Mouse (Mus musculus) right cerebral cortex, postnatal 10 days (tissue): ENCODE results near the gene Sema7a.

Source experiments
- DNase-seq, 2 experiments: peaks; one replicate each; pipeline ENCODE4 v3.0.0; 2021; ENCODE audit warnings: low spot score in 2 of 2

Sema7a gene

DNA sequence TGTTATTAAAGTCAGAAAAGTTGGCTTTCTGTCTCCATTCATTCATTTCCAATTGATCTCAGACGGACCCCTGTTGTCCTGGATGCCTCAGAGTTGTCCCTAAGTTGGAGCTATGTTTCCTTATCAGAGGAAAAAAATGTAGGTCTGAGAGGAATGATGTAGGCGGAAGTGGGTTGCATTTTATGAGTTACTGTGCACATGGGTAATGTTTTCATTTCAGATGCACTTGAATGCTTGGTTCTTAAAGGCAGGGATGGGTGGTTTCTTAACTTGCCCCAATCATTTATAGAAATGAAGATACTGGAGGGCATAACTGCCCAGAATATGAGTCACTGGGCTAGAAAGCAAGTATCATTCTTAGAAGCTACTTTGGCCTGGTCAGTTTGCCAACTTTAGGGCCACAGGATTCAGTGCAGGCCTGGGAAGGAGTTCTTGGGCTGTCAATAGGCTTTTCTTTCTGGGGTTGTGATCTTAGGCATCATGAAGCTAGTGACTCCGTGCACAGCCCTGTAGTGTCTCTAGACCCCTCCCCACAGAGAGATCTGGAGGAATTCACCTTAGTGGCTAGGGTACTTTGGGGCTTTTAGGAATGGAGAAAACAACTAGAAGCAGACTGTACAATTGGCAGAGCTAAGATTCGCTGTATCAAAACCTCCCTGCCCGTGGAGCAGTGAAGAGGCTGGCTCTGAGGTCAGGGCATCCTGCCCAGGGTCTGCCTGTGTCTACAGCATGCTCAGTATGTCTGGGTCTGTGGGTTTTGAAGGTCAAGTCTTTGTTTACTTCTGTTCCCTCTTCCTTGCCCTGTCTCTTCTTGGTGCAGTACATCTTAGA lies 1.5 kb upstream of the Sema7a start:
- DNase-seq = peak in 1 of 2 experiments; percentile 38

DNA sequence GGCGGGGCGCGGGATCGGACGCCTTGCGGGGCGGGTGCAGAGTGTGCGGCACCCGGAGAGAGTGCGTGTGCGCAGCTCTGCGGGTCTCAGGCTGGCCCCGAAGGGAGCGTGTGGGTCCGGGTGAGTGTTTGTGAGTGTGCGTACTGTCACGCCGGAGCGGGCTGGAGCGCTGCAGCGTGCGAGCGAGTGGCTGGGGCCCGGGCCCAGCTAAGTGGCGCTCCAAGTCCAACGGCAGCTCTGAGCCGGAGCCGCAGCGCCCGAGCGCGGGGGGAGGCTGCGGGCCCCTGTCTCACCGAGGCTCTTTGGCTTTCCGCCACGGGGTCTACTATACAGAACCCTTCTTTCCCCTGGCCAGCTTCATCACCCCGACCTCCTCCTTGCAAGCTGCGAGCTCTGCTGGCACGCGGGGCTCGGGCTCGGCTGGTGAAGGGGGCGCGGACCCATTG lies 460 bp downstream of the Sema7a start:
- DNase-seq = peak; percentile 73 to 75

DNA sequence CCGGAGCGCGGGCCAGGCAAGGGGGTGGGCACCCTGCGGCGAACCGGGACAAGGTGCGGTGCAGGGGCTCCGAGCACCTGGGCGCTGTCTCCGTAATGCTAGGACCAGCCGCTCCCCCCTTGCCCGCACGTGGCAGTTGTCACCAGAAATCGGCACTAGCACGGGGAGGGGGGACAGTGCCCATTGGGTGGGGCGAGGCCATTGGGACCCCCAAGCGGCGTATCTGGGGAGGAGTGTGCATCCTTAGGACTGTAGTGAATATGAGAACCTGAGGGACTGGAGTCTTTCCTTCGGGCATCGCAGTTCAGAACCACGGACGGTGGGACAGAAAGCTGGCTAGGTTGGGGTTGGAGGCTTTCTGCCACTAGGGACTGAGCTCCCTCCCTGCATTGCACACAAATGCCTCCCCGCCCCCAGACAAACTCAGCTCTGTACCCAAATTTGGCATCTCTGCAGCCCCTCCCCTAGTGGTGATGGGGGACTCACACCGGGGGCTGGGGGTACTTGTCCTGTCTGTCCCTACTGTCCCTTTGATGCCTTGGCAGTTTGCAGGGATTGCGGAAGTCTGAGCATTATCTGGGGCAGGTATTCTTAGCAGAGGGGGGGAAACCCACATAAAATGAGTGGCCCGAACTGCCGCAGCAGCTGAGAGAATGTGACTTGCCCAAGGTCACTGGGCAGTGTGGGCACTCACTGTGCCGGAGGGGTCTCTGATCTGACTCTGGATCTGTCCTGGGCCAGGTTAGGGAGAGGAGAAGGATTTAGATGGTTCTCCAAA lies 1.1 kb downstream of the Sema7a start:
- DNase-seq = peak in 1 of 2 experiments; percentile 66

- peak in 1 of 2 experiments; percentile 49 for DNase-seq
Observed at GRCm38 (mm10) chr9:57942039-57942438, 2.1 kb downstream of the Sema7a start.

DNA sequence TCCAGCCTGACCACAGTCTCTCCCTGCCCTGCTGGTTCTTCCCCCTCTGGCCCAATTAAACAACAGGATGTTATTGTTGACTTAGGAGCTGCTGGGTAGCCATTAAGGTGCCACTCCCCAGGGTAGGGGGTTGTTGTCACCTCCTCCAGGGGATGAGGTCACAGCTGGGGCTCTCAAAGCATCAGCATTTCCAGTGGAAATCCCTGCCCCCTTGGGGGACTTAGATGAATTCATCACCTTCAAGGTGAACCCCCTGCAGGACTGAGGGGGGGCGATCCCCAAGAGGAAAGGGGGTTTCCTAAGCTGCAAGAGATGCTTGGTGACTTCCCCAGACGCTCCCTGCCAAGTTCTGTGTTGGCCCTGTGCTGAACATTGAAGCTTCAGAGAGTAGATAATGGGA lies 3.2 kb downstream of the Sema7a start:
- no peak for DNase-seq

DNA sequence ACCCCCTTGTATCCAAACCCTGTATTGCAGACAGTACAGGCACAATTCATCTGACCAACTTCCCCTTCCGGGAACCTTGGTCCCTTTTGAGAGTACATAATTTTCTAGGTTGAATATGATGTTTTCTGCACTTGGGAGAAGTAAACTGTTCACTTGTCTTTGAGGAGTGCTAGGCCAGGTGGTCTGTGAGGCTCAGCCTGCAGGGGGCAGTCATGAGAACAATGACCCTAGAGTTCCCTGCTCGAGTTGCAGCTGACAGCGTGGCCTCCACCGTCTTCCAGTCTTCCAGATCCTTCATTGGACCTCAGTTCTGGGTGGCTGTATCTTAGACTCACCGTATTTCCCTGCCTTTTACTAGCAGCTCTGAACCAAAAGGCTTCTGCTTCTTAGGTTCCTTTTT lies 4.7 kb downstream of the Sema7a start:
- DNase-seq = peak in 1 of 2 experiments; percentile 73

- no peak for DNase-seq
Observed at GRCm38 (mm10) chr9:57945771-57946616, 6.1 kb downstream of the Sema7a start.

DNA sequence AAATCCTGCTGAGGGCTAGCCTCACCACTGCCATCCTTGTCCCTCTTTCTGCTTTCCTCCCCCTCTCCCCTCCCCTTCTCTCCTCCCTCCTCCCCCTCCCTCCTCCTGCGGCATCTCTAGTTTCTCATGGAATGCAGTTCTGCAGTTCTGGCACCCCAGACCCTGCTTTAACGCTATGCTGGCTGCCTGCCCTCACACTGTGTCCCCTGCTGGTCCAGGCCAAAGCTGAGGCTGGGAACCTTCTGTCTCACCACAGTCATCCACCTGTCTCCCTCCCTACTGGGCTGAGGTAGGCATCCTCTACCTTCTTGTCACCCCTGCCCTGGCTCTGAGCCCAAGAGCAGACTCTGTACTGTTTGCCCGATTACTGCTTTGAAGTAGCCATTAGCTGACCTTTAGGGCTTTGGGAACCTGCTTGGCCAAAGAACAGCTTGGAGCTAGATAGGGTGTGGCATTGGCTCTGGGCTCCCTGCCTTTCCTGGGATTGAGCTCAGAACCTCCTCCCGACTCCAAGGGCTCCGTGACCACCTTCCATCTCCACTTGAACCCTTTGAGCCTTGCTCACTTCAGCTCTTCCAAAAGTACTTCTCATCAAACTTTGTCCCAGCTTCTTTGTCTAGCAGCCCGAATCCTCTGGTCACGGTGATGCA lies 7.6 kb downstream of the Sema7a start:
- DNase-seq = no peak

- DNase-seq = no peak
Observed at GRCm38 (mm10) chr9:57948333-57948931, 8.5 kb downstream of the Sema7a start.

DNA sequence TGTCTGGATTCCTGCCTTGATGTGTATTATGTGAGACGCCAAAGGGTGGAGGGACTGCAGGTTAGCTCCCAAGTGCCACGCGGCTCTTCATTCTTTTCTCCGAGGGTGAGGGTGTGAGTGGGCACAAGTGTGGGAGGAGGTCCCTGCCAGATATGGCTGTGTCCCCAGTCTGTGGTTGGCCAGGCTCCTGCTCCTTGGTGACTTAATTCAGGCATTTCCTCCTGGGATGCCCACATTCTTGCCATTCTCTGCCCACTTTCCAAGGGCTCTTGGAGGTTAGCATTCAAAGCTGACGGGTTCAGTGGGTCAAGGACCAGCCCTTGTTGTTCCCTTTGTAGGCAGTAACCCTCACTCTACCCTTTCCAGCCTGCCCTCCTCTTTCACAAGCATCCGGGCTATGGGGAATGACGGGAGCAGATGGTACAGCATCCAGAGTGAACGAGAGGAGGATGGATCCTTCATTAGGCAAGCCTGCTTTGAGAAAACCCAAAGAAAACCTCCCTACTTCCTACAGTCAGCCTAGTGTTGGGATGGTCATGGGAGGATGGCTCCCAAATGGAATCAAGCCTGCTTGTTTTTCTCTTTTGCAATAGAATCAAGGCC lies 9.3 kb downstream of the Sema7a start:
- DNase-seq = no peak

DNA sequence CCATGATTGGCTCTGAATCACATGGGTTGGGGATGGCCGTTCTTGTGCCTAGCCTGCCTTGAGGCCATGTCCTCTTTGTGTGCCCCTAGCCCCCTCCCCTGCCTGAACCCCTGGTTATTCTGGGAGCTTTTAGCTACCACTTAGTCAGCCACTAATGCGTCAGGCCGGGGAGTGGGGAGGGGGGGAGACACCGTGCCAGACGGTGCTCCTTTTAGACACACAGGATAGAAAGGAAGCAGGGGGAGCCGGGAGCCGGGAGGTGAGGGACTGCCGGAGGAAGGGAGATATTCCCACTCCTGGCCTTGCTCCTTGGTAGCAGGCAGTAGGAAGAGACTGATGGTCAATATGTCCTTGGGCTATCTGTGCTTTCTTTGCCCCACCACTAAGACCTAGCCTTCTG lies 10.0 kb downstream of the Sema7a start:
- no peak for DNase-seq

- DNase-seq = peak in 1 of 2 experiments; percentile 70
Observed at GRCm38 (mm10) chr9:57950519-57950918, 10.6 kb downstream of the Sema7a start.

GRCm38 (mm10) chr9:57951993-57952392 lies 12.1 kb downstream of the Sema7a start:
- no peak for DNase-seq

- no peak for DNase-seq
Observed at GRCm38 (mm10) chr9:57954962-57955744, 15.2 kb downstream of the Sema7a start.

- no peak for DNase-seq
Observed at GRCm38 (mm10) chr9:57955764-57956163, 15.9 kb downstream of the Sema7a start.

DNA sequence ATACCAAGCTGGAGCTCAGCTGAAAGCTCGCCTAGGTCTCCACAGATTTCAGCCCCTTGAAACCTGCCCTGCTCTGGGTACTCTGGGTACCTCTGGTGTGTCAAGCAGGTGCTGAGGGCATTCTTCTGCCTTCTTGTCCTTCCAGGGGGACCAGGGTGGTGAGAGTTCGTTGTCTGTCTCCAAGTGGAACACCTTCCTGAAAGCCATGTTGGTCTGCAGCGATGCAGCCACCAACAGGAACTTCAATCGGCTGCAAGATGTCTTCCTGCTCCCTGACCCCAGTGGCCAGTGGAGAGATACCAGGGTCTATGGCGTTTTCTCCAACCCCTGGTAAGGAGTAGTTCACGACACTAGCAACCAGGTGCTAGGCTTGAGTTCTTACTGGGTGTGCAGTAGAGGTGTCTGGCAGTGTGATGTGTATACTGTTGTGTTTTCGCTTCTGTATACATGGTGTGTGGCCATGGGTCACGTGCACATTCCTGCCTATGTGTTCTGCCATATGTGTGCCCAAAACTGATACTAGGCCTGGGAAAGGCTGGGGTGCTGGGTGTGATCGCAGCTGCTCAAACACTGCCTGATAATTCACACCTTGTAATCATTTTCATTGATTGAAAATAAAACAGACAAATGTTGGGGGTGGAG lies 16.4 kb downstream of the Sema7a start:
- no peak for DNase-seq

- DNase-seq = no peak
Observed at GRCm38 (mm10) chr9:57956838-57957236, 16.9 kb downstream of the Sema7a start.

DNA sequence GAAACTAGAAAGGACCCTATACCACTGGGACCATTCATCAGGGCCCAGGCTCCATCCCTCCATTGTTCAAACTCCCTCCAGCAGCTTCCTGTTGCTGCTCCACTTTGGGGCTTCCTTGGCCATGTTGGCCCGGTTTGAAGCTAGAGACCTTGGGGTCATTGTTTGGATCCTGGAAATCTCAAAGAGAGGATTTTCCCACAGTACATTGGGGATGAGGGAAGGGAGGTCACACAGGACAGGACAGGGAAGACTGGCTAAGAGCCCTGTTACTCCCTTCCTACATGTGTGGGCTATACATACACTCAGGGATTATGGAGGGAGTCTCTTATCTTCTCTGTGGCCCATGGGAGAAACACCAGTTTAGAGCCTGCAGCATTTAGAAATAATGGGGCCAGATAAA lies 18.7 kb downstream of the Sema7a start:
- no peak for DNase-seq

DNA sequence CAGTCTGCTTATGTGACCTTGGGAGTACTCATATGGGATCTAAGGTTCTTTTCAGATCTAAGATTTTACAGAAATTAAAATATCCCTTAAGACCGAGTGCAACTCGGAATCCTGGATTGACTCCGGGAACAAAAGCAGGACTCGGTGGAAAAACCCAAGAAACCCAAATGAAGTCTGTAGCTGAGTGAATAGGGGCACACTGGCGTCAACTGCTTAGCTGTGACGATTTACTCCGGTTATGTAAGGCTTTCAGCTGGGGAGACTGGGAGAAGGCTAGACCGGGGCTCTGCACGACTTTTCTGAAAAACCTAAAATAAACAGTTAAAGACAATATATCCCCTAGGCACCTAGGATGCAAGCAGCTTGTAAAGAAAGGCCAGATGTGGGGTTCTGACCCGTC lies 19.5 kb downstream of the Sema7a start:
- no peak for DNase-seq
